Mouse (Mus musculus) lung, embryonic 16.5 days (tissue): ENCODE results near the gene Ltbp1. TPM values are rescaled to one million over a fixed set of nuclear protein-coding genes. Genes with fewer than 3 reads are reported as not detected.

Experiments used
- ATAC-seq: fragments of 200-750 bp; cut with Nextera tagmentation; 2 replicates; pipeline ENCODE4 v1.8.0; 2017; ENCODE audit warnings: low read depth, mild to moderate bottlenecking, moderate library complexity
- H3K27ac ChIP-seq: fragments of 300-500 bp; sonication (generic); 2 replicates; pipeline ENCODE4 v1.5.1; 2014; ENCODE audit warnings: mild to moderate bottlenecking, control low read depth, low read length
- H3K27me3 ChIP-seq: fragments of 300-500 bp; sonication (generic); 2 replicates; pipeline ENCODE4 v1.6.1; 2014; ENCODE audit warnings: low read depth, low read length, mixed read lengths; ENCODE audit not compliant: control insufficient read depth, insufficient read depth
- H3K36me3 ChIP-seq: fragments of 300-500 bp; sonication (generic); 2 replicates; pipeline ENCODE4 v1.6.1; 2014; ENCODE audit warnings: low read length; ENCODE audit not compliant: control insufficient read depth, insufficient read depth
- H3K4me1 ChIP-seq: fragments of 300-500 bp; sonication (generic); replicated peaks from 2 replicates; pipeline ENCODE4 v1.6.1; 2014; ENCODE audit warnings: low read length, mixed read lengths; ENCODE audit not compliant: control insufficient read depth, insufficient read depth
- H3K4me2 ChIP-seq: fragments of 300-500 bp; sonication (generic); 2 replicates; pipeline ENCODE4 v1.6.1; 2014; ENCODE audit warnings: low read depth, low read length, control low read depth
- H3K4me3 ChIP-seq: fragments of 300-500 bp; sonication (generic); 2 replicates; pipeline ENCODE4 v1.5.1; 2014; ENCODE audit warnings: mild to moderate bottlenecking, low read length, control low read depth
- H3K9ac ChIP-seq: fragments of 300-500 bp; sonication (generic); 2 replicates; pipeline ENCODE4 v1.6.1; 2014; ENCODE audit warnings: low read length, control low read depth
- H3K9me3 ChIP-seq: fragments of 300-500 bp; sonication (generic); 2 replicates; pipeline ENCODE4 v1.6.1; 2016; ENCODE audit warnings: low read length; ENCODE audit not compliant: control insufficient read depth
- WGBS: fragments of 180-500 bp; shearing (Covaris S2); extraction: QIAGEN DNeasy Blood & Tissue Kit; methylation state at CpG from one replicate; pipeline ENCODE4 v1.1.7; 2014; 5-methylcytosine and 5-hydroxymethylcytosine counted together
- polyA plus RNA-seq: library from polyadenylated mRNA; unstranded; fragments of >200 nt; fragmentation: Nextera tagmentation; extraction: Ambion mirVana; gene quantifications from 2 replicates; pipeline ENCODE4 v1.2.1, GENCODE M21; 2015

Gene Ltbp1
- polyA plus RNA-seq, 1 experiment from 2014 or later, result 24.2 TPM

- ATAC-seq, result no peak
- Histone ChIP-seq H3K27me3 (no peaks in the 10 kb centered on the region), H3K4me1 (no peaks in the 10 kb centered on the region), H3K9ac (no peak overlapping the region), H3K27ac (no peak overlapping the region), H3K36me3 (no peaks in the 10 kb centered on the region), H3K9me3 (no peaks in the 10 kb centered on the region), H3K4me3 (no peak overlapping the region), H3K4me2 (no peak overlapping the region)
- 82% methylated on average over 4 of the region's 4 CpGs for WGBS
These were observed 156.6 kb downstream of the Ltbp1 start for GRCm38 (mm10) chr17:75161931-75162330.

GRCm38 (mm10) chr17:75164566-75164965 lies 159.2 kb downstream of the Ltbp1 start:
- no peak overlapping the region for H3K27ac ChIP-seq
- WGBS, result 72% methylated on average over 5 of the region's 5 CpGs
- no peak overlapping the region for H3K4me3 ChIP-seq
- H3K4me1 ChIP-seq, result no peaks in the 10 kb centered on the region
- H3K27me3 ChIP-seq, result no peaks in the 10 kb centered on the region
- no peaks in the 10 kb centered on the region for H3K36me3 ChIP-seq
- no peaks in the 10 kb centered on the region for H3K9me3 ChIP-seq
- no peak for ATAC-seq
- H3K9ac ChIP-seq, result no peak overlapping the region
- no peak overlapping the region for H3K4me2 ChIP-seq

GRCm38 (mm10) chr17:75168572-75169200 lies 163.3 kb downstream of the Ltbp1 start:
- H3K9ac ChIP-seq, result no peak overlapping the region
- no peak overlapping the region for H3K4me3 ChIP-seq
- H3K27me3 ChIP-seq, result no peaks in the 10 kb centered on the region
- no peaks in the 10 kb centered on the region for H3K36me3 ChIP-seq
- no peak overlapping the region for H3K27ac ChIP-seq
- no peak overlapping the region for H3K4me2 ChIP-seq
- WGBS, result 70% methylated on average over 3 of the region's 3 CpGs
- ATAC-seq, result no peak
- H3K9me3 ChIP-seq, result no peaks in the 10 kb centered on the region
- H3K4me1 ChIP-seq, result no peaks in the 10 kb centered on the region

- WGBS, result 71% methylated on average over 7 of the region's 7 CpGs
- Histone ChIP-seq H3K9me3 (no peaks in the 10 kb centered on the region), H3K9ac (no peak overlapping the region), H3K27ac (no peak overlapping the region), H3K4me3 (no peak overlapping the region), H3K4me1 (peaks cover 5% of the 10 kb centered on the region), H3K27me3 (no peaks in the 10 kb centered on the region), H3K36me3 (no peaks in the 10 kb centered on the region), H3K4me2 (no peak overlapping the region)
- no peak for ATAC-seq
These were observed 166.3 kb downstream of the Ltbp1 start for GRCm38 (mm10) chr17:75171659-75172058.

- no peaks in the 10 kb centered on the region for H3K9me3 ChIP-seq
- no peaks in the 10 kb centered on the region for H3K27me3 ChIP-seq
- H3K4me2 ChIP-seq, result no peak overlapping the region
- no peaks in the 10 kb centered on the region for H3K36me3 ChIP-seq
- no peak overlapping the region for H3K27ac ChIP-seq
- peaks cover 5% of the 10 kb centered on the region for H3K4me1 ChIP-seq
- no peak overlapping the region for H3K9ac ChIP-seq
- WGBS, result 89% methylated on average over 7 of the region's 7 CpGs
- no peak for ATAC-seq
- H3K4me3 ChIP-seq, result no peak overlapping the region
These were observed 167.4 kb downstream of the Ltbp1 start for GRCm38 (mm10) chr17:75172685-75173205.

GRCm38 (mm10) chr17:75174501-75174900 lies 169.1 kb downstream of the Ltbp1 start:
- Histone ChIP-seq H3K4me3 (no peak overlapping the region), H3K27ac (no peak overlapping the region), H3K27me3 (no peaks in the 10 kb centered on the region), H3K9ac (no peak overlapping the region), H3K9me3 (no peaks in the 10 kb centered on the region), H3K36me3 (no peaks in the 10 kb centered on the region), H3K4me1 (peaks cover 16% of the 10 kb centered on the region), H3K4me2 (no peak overlapping the region)
- ATAC-seq, result no peak
- WGBS, result 77% methylated on average over 3 of the region's 3 CpGs

- peak; percentile 92 for ATAC-seq
- WGBS, result 18% methylated on average over 24 of the region's 24 CpGs
- Histone ChIP-seq H3K4me2 (peak overlapping the region; percentile 58), H3K27ac (peak overlapping the region; percentile 76), H3K4me3 (peak overlapping the region; percentile 37), H3K36me3 (no peaks in the 10 kb centered on the region), H3K4me1 (peaks cover 27% of the 10 kb centered on the region), H3K9ac (peak overlapping the region; percentile 19), H3K9me3 (no peaks in the 10 kb centered on the region), H3K27me3 (no peaks in the 10 kb centered on the region)
These were observed 172.8 kb downstream of the Ltbp1 start for GRCm38 (mm10) chr17:75177920-75178867.

GRCm38 (mm10) chr17:75179001-75179400 lies 173.6 kb downstream of the Ltbp1 start:
- H3K4me3 ChIP-seq, result peak overlapping the region; percentile 37
- 0 out of 2 replicates have a peak overlapping the region, but pooled peaks have one; percentile 6 for H3K9ac ChIP-seq
- peak overlapping the region; percentile 58 for H3K4me2 ChIP-seq
- H3K27me3 ChIP-seq, result no peaks in the 10 kb centered on the region
- ATAC-seq, result no peak
- H3K9me3 ChIP-seq, result no peaks in the 10 kb centered on the region
- H3K4me1 ChIP-seq, result peaks cover 27% of the 10 kb centered on the region
- H3K36me3 ChIP-seq, result no peaks in the 10 kb centered on the region
- peak overlapping the region; percentile 76 for H3K27ac ChIP-seq
- 20% methylated on average over 8 of the region's 8 CpGs for WGBS

- H3K27ac ChIP-seq, result peak overlapping the region; percentile 12; the same call in 1 of the 2 replicates
- WGBS, result 70% methylated on average over 4 of the region's 4 CpGs
- H3K9ac ChIP-seq, result no peak overlapping the region
- no peaks in the 10 kb centered on the region for H3K9me3 ChIP-seq
- H3K4me3 ChIP-seq, result no peak overlapping the region
- peak overlapping the region; percentile 58; the same call in 1 of the 2 replicates for H3K4me2 ChIP-seq
- H3K4me1 ChIP-seq, result peaks cover 22% of the 10 kb centered on the region
- ATAC-seq, result no peak
- no peaks in the 10 kb centered on the region for H3K27me3 ChIP-seq
- H3K36me3 ChIP-seq, result no peaks in the 10 kb centered on the region
These were observed 174.9 kb downstream of the Ltbp1 start for GRCm38 (mm10) chr17:75180301-75180700.
